Mouse (Mus musculus) inflammation-experienced regulatory T-cells, adult 6 months (primary cell): ENCODE measurements around the gene Ift20. TPM values are rescaled to one million over a fixed set of nuclear protein-coding genes. Genes with fewer than 3 reads are reported as not detected.

Source experiments
- ATAC-seq: one replicate; pipeline ENCODE4 v1.8.0; 2017
- polyA plus RNA-seq, 3 experiments: library from polyadenylated mRNA; unstranded; fragments of 100-300 nt; shearing (Covaris generic); gene quantifications; one replicate each; pipeline ENCODE4 v1.2.1; 2017

Ift20 gene
- polyA plus RNA-seq, result 100 to 1,000 TPM; 104 to 117 (median 111) TPM

DNA sequence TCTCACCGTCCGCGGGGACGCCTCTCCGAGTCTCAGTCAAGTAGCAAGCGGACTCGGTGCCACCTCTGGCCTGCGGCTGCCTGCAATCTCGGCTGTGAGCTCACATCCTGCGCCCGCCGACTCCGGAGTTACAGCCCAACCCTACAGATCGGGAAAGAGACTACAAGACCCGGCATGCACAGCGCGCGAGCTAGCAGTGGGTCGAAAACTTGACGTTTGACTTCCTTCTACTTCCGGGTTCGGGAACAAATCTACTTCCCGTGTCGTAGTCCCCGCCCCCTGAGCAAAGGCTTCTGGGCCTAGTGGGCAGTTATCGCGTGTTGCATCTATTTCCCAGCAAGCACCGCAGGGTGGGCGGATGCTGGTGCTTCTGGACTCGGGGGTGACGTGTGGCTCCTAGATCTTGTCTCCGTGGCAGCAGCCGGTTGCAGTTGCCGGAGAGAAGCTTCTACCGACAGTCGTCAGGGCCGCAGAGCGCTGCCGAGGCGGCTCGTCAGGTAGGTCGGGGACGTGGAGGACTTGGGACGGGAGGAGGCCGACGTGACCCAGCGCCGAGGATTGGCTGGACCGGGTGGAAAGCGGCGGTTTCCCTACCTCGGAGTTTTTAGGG lies at the start of gene Ift20, which contains the start of gene Tnfaip1:
Ift20 (plus strand) TSS at position 282 of the 610 bp plus-strand sequence.
Tnfaip1 (minus strand) TSS at position 253 of the 610 bp plus-strand sequence.
- ATAC-seq, result peak; percentile 95

- no peak for ATAC-seq
These were observed 48.0 kb upstream of the Ift20 start for GRCm38 (mm10) chr11:78488168-78488567.

GRCm38 (mm10) chr11:78490781-78491241 lies 45.4 kb upstream of the Ift20 start:
- ATAC-seq, result no peak

- no peak for ATAC-seq
These were observed 40.3 kb upstream of the Ift20 start for GRCm38 (mm10) chr11:78495904-78496303.

DNA sequence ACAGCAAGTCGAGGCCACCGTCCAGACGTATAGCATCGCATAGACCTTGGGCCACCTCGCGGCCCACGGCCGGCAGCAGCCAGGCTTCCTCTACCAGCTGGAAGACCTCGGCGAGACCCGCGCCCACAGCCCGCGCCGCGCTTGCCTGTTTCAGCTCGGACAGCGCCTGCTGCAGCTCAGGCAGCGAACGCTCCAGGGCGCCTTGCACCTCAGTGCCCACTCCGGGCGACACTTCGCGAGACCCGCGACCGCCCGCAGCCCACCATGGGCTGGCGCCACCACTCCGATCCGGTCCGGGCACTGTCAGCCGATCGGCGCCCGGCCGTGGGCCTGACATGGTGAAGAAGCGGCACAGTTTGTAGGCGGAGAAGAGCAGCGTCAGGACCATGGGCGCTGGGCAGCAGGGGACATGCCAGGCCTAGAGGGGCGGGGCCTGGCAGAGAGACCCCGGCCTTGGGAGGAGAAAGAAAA lies 39.1 kb upstream of the Ift20 start:
- ATAC-seq, result no peak

- ATAC-seq, result peak; percentile 97
These were observed 38.3 kb upstream of the Ift20 start, which contains the start of gene Sarm1 for GRCm38 (mm10) chr11:78497544-78498522. Gene Sarm1 (minus strand): TSS chr11:78497754.

GRCm38 (mm10) chr11:78499004-78499403 lies 37.2 kb upstream of the Ift20 start, which contains the start of gene Vtn:
Gene Vtn (plus strand): TSS chr11:78499091.
- no peak for ATAC-seq

DNA sequence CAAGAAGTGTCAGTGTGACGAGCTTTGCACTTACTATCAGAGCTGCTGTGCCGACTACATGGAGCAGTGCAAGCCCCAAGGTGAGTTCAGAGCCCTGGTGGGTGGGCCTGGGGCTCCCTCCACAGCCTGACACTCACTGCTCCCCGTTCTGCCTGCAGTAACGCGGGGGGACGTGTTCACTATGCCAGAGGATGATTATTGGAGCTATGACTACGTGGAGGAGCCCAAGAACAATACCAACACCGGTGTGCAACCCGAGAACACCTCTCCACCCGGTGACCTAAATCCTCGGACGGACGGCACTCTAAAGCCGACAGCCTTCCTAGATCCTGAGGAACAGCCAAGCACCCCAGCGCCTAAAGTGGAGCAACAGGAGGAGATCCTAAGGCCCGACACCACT lies 36.6 kb upstream of the Ift20 start:
- no peak for ATAC-seq

DNA sequence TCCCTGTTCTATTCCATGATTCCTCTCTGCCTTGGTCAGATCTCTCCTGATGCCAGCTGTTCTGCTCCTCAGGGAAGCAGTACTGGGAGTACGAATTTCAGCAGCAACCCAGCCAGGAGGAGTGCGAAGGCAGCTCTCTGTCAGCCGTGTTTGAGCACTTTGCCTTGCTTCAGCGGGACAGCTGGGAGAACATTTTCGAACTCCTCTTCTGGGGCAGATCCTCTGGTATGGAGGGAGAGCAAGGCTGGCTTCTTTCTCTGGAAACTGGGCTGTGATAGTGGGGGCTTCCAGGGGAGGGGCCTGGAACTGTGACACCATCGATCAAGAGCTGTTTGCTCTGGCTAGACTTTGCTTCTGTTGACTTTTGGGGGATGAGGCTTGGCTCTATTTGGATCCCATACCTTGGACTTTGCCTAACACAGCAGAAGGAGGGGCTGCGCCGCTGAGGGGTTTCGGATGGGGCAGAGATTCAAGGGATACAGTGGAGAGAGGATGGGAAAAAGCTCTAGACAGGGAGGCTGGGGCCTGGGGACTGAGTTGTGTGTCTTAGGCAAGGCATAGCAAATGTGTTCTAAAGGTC lies 35.4 kb upstream of the Ift20 start:
- no peak for ATAC-seq

GRCm38 (mm10) chr11:78501529-78501928 lies 34.6 kb upstream of the Ift20 start:
- no peak for ATAC-seq

DNA sequence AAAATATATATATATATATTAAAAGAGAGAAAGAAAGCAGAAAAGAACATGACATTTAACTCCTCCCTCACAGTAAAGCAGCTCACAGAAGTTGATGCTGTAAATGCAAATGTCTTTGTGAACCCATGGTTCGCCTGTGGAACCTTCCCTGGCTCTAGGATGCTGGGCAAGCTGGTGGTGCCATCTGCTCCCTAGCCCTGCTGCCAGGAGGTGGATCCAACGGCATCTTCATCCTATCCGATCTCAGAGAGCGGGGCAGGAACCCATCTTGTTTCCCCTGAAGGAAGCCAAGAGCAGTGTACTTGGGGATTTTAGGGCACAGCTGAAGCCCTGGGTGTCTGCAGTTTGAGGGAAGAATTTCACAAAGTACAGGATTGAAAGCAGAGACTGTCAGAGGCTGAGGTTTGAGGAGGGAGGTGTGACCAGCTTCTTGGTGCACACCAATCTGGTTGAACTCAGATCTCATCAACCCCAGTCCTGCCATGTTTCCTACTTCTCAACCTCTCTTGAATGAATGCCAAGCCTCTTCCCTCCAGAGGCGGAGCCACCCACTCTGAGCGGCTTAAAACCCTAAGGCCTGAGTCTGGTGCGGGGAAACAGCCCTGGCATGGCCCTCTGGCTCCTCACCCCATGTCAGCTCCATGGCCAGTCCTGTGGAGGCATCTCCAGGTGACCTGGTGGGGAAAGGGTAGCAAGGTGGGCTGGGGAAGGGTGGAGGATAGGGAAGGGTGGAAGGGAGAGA lies 33.1 kb upstream of the Ift20 start, which contains the start of gene Sebox:
Sebox (plus strand) TSS at position 539 of the 742 bp plus-strand sequence.
- ATAC-seq, result no peak

GRCm38 (mm10) chr11:78505430-78505829 lies 30.7 kb upstream of the Ift20 start:
- no peak for ATAC-seq

GRCm38 (mm10) chr11:78509148-78509547 lies 27.0 kb upstream of the Ift20 start:
- no peak for ATAC-seq

DNA sequence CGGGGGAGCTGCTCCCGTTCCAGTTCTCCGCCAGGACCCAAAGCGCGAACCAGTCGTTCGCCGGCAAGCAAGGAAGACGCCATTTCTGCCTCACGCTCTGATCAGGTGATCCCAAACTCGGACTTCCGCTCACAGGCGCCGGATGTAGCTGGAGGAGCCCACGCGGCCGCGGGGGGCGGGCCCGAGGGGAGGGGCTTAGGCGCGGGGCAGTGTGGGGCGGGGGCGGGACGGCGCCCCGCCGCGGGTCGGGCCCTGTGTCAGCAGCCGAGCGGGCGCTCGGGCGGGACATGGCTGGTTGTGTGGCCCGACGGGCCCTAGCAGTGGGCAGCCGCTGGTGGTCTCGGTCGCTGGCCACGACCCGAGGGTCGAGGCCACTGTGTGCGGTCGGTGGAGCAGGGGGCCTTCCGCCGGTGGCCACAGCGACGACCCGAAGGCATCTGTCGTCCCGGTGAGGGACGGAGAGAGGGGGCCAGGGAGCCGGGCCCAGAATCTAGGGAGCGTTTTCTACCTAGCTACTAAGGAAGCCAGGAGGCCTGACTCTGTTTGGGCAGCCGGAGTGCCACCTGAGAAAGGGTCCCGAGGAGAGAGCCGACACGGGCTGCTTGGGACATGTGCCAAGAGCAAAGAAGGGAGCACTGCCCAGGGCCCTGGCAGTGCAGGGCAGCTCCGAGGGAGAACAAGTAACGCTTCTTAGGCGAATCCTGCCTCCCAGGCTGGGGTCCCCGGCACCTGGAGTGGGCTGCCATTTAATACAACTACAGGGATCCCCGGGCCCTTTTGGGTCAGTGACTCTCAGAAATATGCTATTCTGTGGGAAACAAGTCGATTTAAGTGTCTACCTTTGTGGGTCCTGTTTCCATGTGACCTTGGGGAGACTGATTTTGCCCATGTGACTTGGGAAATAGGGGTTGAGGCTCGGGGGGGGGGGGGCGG lies 23.9 kb upstream of the Ift20 start, which contains the start of the genes Tmem199 and Poldip2:
Tmem199 (minus strand) TSS at position 148 of the 933 bp plus-strand sequence.
Poldip2 (plus strand) TSS at position 169 of the 933 bp plus-strand sequence.
- ATAC-seq, result peak; percentile 92

DNA sequence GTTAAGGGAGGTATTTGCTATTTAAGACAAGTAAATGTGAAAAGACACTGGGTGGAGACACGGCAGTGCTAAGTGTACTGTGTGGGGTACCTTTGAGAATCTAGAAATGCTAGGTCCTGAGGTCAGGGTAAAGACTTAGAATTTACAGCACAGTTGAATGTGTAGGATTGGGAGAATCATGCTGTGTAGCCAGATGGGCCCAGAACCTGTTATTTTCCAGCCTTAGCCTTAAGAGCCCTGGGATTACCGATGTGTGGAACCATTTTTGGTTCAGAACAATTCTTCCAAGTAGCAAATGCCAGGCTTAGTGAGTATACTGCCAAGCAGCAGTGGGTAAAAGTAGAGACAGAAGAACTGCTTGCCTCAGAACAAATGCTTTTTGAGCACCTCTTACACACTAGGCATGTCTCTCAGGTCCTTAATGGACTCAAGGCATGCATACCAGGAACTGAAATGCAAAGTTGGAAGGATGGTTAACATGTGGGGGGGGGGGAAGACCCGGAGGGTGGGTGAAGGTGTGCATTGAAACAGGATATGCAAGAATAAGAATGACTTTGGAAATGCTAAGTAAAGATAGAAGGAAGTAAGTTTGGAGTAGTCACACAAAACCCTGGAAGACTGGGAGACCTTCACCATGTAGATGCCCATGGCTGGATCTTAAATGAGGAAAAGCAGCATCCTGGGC lies 22.9 kb upstream of the Ift20 start:
- no peak for ATAC-seq

DNA sequence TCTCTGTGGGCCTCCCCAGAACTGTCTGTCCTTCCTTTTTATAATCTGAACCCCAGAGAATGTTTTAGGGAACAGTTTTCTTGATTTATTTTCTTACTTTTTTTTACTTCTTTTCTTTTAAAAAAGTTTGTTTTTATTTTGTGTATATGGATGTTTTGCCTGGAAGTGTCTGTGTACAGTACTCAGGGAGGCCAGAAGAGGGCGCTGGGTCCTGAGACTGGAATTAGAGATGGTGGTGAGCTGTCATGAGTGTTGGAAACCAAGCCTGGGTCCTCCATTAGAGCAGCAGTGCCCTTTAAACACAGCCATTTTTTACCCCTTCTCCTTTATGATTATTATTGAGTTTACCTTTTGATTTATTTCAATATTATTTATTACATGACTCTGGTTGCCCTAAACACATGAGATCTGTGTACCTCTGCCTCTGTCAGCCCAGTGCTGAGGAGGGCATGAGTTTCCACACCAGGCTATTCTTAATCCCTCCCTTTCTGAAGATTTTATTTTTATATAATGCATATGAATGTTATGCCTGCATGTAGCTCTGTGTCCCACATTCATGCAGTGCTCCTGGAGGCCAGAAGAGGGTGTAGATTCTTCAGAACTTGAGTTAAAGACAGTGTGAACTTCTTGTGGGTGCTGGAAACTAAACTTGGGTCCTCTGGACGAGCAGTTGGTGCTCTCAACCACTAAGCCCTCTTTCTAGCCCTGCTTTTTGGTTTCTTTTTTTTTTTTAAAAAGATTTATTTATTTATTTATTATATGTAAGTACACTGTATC lies 20.4 kb upstream of the Ift20 start:
- no peak for ATAC-seq

- no peak for ATAC-seq
These were observed 17.2 kb upstream of the Ift20 start for GRCm38 (mm10) chr11:78518931-78519330.

- ATAC-seq, result no peak
These were observed 14.3 kb upstream of the Ift20 start for GRCm38 (mm10) chr11:78521880-78522279.

GRCm38 (mm10) chr11:78522481-78522997 lies 13.6 kb upstream of the Ift20 start:
- ATAC-seq, result no peak
